Mouse (Mus musculus) megakaryocyte, embryonic 14.5 days (primary cell): Measurements from ENCODE around the gene Rgs12.

ENCODE experiments used
- FLI1 ChIP-seq: IDR thresholded peaks from 2 replicates; pipeline ENCODE4 v1.6.1; 2012; ENCODE audit warnings: low read length, inconsistent platforms, mixed read lengths
- GATA1 ChIP-seq: IDR thresholded peaks from 3 replicates; pipeline ENCODE4 v1.6.1; 2012; ENCODE audit warnings: mixed read lengths, low read length, inconsistent platforms, borderline replicate concordance

- TF ChIP-seq GATA1 (peak; percentile 59; the same call in 1 of the 3 replicates), FLI1 (no peak)
Observed at GRCm38 (mm10) chr5:34987396-34987795, 38.2 kb downstream of the Rgs12 start.
